Mouse (Mus musculus) hematopoietic stem cell, adult 5-6 weeks (primary cell): ENCODE measurements around the gene Ptms. TPM values are rescaled to one million over a fixed set of nuclear protein-coding genes. Genes with fewer than 3 reads are reported as not detected.
A peak's percentile ranks its signal among the peaks of the same experiment; 100 is the strongest.

Source experiments
- ATAC-seq, 2 experiments: fragments of 125-278 bp in 1 of 2; replicated peaks in 1 of 2; 2 replicates each; pipeline ENCODE4 v1.8.0; 2016 to 2017; ENCODE audit warnings: inconsistent platforms in 2 of 2, mild to moderate bottlenecking in 2 of 2, moderate number of reproducible peaks in 2 of 2, low read depth in 1 of 2, moderate TSS enrichment in 1 of 2; ENCODE audit not compliant: low FRiP score in 2 of 2, poor library complexity in 2 of 2, severe bottlenecking in 2 of 2, insufficient read depth in 1 of 2, low TSS enrichment in 1 of 2
- total RNA-seq: library from RNA; stranded (forward); fragments of 172-1452, 232-1000 nt; gene quantifications from 2 replicates; pipeline ENCODE4 v1.2.3, GENCODE M21; 2017

Ptms gene
- total RNA-seq, 1 experiment from 2014 or later, result 123 TPM

DNA sequence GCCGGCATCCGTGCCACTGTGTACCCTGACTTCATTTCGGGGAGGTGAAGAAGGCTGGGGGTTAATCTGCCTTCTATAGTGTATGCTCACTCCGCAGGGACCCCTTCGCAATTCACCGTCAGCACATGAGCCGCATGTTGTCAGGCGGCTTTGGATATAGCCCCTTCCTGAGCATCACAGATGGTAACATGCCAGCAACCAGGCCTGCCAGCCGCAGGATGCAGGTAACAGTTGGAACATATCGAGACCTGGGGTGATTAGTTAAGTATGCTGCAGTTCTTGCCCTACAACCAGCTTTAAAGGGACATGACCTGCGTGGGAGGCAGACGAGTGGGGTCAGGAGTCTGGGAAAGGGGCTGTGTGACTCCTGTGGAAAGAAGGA, 12.4 kb upstream of the Ptms start:
- no peak for ATAC-seq

DNA sequence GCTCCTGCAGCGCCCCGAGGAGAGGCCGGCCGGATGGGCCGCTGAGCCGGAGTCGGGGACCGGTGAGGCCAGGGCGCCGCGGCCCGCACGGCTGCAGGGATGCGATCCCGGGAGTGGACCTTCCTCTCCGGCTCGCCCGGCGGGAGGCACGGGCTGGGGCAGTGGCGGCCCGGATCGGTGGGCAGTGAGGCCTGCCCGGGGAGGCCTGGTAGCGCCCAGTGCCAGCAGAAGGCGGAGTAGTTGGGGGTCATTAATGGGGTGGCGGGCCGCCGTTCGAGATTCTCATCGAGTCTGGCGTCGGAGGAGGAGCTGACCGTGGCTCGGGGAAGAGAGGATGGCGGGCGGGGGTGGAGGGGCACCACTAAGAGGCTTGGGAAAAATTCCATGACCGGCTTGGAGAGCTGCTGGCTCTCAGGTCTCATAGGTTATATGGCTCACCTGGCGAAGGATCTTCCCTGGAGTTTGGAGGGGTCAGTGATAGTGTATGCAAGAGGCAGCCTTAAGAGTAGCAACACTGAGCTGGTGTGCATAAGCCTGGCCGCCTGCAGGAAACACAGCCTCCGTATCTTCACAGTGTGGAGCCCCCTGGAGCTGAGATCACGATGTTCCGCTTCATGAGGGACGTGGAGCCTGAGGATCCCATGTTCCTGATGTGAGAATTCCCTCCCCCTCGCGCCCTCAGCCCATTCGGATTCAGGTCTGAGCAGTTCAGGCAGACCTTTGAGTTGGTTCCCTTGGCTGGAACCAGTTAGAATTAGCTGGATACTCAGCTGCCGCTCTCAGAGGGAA, 11.8 kb upstream of the Ptms start:
- 0 out of 4 replicates have a peak, but pooled peaks of 1 of the 2 experiments have one; percentile 15 for ATAC-seq

DNA sequence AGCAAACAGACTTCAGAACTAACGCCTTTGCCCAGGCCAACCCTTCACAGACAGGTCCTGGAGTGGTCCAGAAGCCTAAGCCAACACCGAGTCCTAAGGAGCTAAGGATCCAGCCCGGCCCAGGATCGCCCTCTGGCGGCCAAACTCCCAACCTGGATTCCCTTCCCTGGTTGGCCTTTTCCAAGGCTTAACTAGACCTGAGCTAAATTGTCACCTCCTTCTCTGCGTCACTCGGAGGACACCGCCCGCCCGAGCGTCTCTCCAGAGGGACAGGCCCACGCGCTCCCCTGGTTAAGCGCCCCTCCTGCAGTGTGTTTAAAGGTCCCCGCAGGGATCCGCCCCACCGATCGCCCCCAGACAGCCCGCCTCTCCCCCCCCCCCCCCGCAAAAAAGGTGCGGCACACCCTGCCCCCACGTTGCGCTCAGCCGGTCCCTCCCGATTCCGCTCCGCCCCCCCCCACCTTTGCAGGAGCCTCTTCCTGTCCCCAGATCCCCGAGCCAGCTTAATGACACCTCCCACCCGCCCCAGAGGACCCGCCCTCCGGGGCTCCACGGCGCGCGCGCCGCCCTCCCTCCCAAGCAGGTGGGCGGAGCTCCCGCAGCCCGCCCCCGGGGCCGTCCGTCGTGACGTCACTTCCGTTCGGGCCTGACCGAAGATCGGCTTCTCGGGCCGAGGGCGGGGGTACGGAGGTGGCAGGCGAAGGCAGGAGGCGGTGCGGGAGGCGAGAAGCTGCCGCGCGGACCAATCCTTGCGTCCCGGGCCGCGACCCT, 11.0 kb upstream of the Ptms start, which contains the start of gene Mlf2:
Gene Mlf2, plus strand, starts transcription at position 633 of the 771 bp plus-strand sequence.
- ATAC-seq, result peak; percentile 85 to 88

GRCm38 (mm10) chr6:124930231-124930630, 10.3 kb upstream of the Ptms start:
- ATAC-seq, result no peak

- ATAC-seq, result 0 out of 4 replicates have a peak, but pooled peaks of 1 of the 2 experiments have one; percentile 9
These were observed 6.0 kb upstream of the Ptms start for GRCm38 (mm10) chr6:124925941-124926340.

- no peak for ATAC-seq
These were observed 5.4 kb upstream of the Ptms start for GRCm38 (mm10) chr6:124925173-124925793.

DNA sequence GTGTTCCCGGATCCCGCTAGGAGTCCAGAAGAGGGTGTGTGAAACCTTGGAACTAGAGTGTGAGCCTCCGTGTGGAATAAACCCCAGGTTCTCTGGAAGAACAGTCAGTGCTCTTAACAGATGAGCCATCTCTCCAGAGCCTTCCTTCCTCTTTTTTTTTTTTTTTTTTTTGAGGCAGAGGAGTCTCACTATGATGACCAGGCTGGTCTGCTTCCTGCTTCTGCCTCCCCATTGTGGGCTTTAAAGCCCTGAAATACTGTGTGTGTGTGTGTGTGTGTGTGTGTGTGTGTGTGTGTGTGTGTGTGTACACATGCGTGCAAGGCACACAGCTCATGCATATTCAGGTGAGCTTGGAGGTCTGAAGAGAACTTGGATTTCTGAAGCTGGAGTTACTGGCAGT, 1.6 kb upstream of the Ptms start:
- ATAC-seq, result peak; percentile 29 to 63; a peak in 3 of 4 replicates

DNA sequence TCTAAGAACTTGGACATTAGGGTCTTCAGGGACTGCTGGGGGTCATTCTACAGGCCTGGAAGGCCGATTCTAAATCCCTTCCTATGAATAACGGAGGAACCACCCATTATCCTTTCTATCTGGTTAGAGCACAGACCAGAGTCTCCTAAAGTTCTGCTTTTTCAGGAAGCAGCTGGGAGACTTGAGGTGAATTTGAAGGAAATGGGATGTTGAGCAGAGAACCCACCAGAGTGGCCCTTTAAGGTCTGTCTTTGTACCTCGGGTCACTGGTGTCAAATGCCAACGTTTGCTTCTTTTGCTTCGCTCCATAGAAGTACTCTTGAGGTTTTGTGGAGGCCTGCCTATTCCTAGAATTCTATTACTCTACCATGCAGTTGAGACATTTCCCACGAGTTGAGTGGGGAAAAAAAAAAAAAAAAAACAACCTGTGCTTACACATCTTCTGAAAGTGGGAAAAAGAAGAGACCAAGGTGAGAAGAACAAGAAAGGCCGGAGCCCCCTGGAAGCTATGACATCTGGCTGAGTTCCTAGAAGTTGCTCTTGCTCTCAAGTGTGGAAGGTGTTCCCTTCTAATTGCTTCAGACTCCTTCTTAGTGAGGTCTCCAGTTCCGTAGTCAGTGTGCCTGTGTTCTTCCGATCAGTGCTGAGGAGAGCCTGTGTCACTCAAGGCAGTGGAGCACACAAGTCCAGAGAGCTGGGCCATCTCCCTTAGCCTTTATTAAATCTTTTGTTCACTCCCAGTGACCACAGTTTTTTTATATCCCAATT, 599 bp upstream of the Ptms start:
- no peak for ATAC-seq

DNA sequence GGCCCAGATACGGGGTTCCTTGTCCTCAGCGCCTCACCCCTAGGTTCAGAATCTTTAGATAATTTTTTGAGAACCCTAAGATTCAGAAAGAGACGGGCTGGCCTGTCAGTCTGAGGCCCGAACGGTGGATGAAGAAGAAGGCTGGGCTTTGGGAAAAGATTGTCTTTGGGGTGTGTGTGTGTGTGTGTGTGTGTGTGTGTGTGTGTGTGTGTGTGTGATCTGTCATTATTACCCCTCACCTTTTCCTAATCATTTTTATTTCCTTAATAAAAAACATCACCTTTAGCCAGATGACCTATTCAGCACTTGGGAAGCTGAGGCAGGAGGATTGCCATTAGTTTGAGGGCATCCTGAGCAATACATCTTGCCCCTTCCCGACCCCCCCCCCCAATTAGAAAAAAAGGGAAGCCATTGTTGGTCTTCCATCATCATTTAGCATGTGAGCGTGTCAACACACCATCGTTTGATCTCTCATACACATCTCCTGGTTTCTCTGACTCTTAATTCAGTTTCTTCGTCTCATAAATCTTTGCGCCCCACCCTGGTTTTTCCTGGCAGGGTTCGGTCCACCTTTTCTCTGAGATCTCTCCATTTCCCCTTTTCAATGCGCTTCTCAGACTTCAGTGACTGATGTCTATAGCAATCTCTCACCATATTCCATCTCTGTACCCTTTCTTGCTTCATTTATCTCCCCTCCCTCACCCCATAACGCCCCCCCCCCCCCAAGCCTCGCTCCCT, 844 bp downstream of the Ptms start:
- ATAC-seq, result no peak

GRCm38 (mm10) chr6:124918331-124918690, 1.6 kb downstream of the Ptms start:
- no peak for ATAC-seq

DNA sequence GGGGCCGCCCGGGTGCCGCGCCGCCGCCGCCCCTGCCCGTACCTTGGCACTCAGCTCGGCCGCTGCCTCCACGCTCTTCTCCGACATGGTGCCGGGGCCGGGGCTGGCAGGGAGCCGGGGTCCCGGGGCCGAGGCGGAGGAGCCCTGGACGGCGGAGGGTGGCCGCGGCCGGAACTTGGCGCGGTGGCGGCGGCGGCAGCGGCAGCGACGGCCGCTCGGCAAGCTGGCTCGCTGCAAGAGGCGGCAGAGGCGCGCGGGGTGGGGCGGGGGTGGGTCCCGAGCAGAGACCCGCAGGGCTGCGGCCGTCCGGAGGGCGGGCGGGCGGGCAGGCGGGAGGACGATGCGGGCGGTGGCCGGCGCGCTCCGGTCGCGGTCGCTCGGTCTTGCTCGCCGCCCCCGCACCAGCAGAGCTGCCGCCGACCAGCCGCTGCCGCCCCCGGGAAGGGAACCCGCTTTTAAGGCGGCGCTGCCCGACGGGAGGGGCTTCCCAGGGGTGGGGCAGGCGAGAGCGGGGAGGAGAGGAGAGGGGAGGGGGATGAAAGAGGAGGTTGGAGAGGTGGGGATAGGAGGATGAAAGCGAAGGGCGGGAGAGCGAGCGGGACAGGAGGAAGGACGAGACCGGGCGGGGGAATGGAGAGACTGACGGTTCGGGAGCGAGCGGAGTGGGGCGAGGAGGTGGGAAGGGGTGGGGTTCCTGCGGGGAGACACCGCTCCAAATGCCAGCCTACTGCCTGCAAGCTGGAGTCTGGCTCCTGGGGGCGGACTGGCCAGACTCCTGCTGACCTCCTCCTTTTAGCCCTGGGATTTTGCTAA, 2.2 kb downstream of the Ptms start:
- no peak; a peak in 1 of 4 replicates for ATAC-seq

DNA sequence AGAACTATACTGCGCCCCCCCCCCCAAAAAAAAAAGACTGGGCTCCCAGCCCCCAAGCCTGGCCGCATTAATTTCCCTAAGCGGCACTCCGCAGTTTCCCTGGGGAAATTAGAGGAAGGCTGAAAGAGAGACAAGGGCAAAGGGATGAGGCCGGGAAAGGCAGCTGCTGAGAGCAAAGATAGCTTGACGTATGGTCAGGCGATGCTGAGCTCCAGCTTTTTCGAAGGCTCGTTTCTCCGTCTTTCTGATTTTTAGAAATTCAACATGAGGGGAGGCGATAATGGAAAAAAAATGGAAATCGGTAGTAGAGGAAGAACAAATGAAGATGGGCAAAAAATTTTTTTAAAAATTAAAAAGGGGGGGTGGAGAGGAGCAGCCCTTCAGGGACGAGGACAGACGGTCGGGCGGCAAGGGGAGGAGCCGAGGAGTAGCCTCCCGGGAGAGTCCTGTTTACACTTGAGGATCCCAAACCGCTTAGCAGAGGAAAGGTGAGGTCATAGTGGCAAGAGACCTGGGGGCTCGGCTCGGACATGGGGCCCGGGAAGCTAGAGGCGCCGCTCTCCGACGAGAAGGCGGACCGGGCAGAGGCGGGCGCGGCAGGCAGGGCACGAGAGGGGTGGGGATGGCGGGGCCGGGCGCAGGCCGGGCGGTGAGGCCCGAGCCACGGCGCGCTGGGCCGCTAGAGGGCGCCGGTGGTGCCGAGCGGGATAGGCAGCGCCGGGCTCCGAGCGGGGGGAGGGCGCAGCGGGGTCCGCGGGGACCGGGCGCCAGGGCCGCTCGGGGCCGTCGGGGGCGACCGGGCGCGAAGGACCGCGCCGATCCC, 3.0 kb downstream of the Ptms start:
- peak; percentile 38 to 67 for ATAC-seq

GRCm38 (mm10) chr6:124915942-124916694, 3.8 kb downstream of the Ptms start:
- ATAC-seq, result no peak

DNA sequence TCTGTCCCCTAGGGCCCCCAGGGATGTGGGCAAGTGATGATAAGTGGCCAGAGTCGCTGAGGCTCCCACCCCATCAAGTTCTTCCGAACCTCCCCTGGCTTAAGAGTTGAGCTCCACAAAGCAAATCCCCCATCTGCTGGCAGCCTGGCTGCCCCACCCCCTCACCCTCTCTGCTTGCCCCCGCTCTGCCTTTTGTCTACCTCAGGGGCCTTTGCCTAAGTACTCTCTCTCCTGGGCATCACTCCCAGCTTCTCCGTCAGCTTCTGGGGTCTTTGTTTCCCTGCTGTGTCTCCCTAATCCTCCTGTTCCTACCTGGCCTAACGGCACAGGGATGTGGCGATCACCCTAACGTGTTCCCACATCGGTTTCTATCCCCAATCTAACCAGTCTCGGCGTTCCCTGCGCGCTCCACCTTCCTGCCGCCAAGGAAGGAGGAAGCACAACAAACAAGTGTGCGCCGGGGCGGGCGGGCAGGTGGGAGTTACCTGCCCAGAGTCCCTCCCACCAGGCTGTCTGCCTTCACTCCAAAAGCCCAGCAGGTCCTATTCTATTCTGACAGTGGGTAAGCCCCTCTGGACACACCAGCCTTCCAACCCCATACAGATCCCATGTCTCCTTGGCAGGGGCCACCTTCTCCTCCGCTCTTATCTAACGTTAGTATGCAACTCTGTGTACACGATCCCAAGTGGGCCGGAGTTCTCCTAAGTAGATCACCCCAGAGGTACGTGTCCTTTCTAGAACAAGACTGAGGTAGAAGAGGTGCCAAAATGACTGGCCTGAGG, 4.6 kb downstream of the Ptms start:
- no peak for ATAC-seq
